Mouse (Mus musculus) limb, embryonic 11.5 days (tissue): ENCODE results near the gene Spsb4. TPM values are rescaled to one million over a fixed set of nuclear protein-coding genes. Genes with fewer than 3 reads are reported as not detected.

Experiments used
- ATAC-seq: fragments of 200-750 bp; cut with Nextera tagmentation; 2 replicates; pipeline ENCODE4 v1.8.0; 2017; ENCODE audit warnings: low read depth; ENCODE audit not compliant: insufficient number of reproducible peaks, low FRiP score, low TSS enrichment
- DNase-seq: peaks from one replicate; pipeline ENCODE4 v3.0.0-alpha.2; 2015; ENCODE audit warnings: low spot score
- H3K27ac ChIP-seq: fragments of 300-500 bp; sonication (generic); replicated peaks from 2 replicates; pipeline ENCODE4 v1.5.1; 2014; ENCODE audit warnings: low read depth, mild to moderate bottlenecking, low read length
- H3K27me3 ChIP-seq: fragments of 300-500 bp; sonication (generic); 2 replicates; pipeline ENCODE4 v1.6.1; 2014; ENCODE audit warnings: mild to moderate bottlenecking, low read length, mixed read lengths; ENCODE audit not compliant: control insufficient read depth, insufficient read depth
- H3K36me3 ChIP-seq: fragments of 300-500 bp; sonication (generic); 2 replicates; pipeline ENCODE4 v1.6.1; 2014; ENCODE audit warnings: mild to moderate bottlenecking, low read length, moderate library complexity, mixed read lengths; ENCODE audit not compliant: control insufficient read depth, insufficient read depth
- H3K4me1 ChIP-seq: fragments of 300-500 bp; sonication (generic); 2 replicates; pipeline ENCODE4 v1.6.1; 2014; ENCODE audit warnings: low read length, mixed read lengths; ENCODE audit not compliant: control insufficient read depth, insufficient read depth
- H3K4me2 ChIP-seq: fragments of 300-500 bp; sonication (generic); 2 replicates; pipeline ENCODE4 v1.6.1; 2014; ENCODE audit warnings: low read depth, mild to moderate bottlenecking, moderate library complexity; ENCODE audit not compliant: severe bottlenecking
- H3K4me3 ChIP-seq: fragments of 300-500 bp; sonication (generic); 2 replicates; pipeline ENCODE4 v1.5.1; 2014; ENCODE audit warnings: low read depth, low read length
- H3K9ac ChIP-seq: fragments of 300-500 bp; sonication (generic); 2 replicates; pipeline ENCODE4 v1.6.1; 2014; ENCODE audit warnings: mild to moderate bottlenecking, low read length
- H3K9me3 ChIP-seq: fragments of 300-500 bp; sonication (generic); 2 replicates; pipeline ENCODE4 v1.6.1; 2016; ENCODE audit warnings: low read length; ENCODE audit not compliant: control insufficient read depth
- WGBS: fragments of 180-500 bp; shearing (Covaris S2); extraction: QIAGEN DNeasy Blood & Tissue Kit; methylation state at CpG from one replicate; pipeline ENCODE4 v1.1.7; 2014; 5-methylcytosine and 5-hydroxymethylcytosine counted together
- polyA plus RNA-seq: library from polyadenylated mRNA; unstranded; fragments of >200 nt; fragmentation: Nextera tagmentation; extraction: Ambion mirVana; gene quantifications from 2 replicates; pipeline ENCODE4 v1.2.1, GENCODE M21; 2014

Gene Spsb4
- polyA plus RNA-seq: 44.5 and 45.8 TPM in 2 replicates

GRCm38 (mm10) chr9:97018677-97019147, at the start of gene Spsb4:
Spsb4 (minus strand) TSS chr9:97018843.
- H3K9ac ChIP-seq: peak within 1 kb of the TSS; percentile 80
- ATAC-seq (peak; percentile 91), DNase-seq (peak; percentile 94)
- H3K9me3 ChIP-seq: no peaks in the 10 kb centered on the region
- H3K27ac ChIP-seq: peak within 1 kb of the TSS; percentile 86
- peaks cover 11% of the 10 kb centered on the region for H3K4me1 ChIP-seq
- under 1% methylated on average over 47 of the region's 47 CpGs for WGBS
- H3K4me2 ChIP-seq: peak within 1 kb of the TSS; percentile 85
- H3K4me3 ChIP-seq: peak within 1 kb of the TSS; percentile 58
- no peaks in the 10 kb centered on the region for H3K36me3 ChIP-seq
- peaks cover 4% of the 10 kb centered on the region; the same call in 1 of the 2 replicates for H3K27me3 ChIP-seq

GRCm38 (mm10) chr9:97067761-97068160, 49.1 kb upstream of the Spsb4 start:
- Histone ChIP-seq H3K9me3 (no peaks in the 10 kb centered on the region), H3K36me3 (no peaks in the 10 kb centered on the region), H3K4me2 (no peak overlapping the region), H3K4me1 (peaks cover 2% of the 10 kb centered on the region; the same call in 1 of the 2 replicates), H3K27ac (no peak overlapping the region), H3K4me3 (no peak overlapping the region), H3K27me3 (no peaks in the 10 kb centered on the region), H3K9ac (no peak overlapping the region)
- 88% methylated on average over 6 of the region's 6 CpGs for WGBS
- DNase-seq (no peak), ATAC-seq (no peak)

DNA sequence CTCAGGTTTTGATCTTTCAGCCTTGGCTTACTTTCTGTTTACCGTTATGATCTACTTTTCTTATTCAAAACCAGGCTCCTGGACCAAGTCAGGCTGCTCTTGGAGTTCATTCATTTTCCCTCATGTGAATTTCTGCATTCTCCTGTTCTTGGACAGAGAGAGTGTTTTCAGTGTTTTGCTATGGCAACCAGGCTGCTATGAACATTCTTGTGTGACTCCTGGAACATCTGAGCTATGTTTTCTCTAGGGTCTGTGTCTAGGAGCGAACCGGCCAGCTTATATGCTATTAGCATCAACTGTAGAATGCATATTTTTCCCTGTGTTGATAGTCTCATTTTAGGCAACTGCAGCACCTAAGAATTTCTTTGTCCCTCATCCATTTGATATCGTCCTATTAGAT, 47.2 kb upstream of the Spsb4 start:
- peaks cover 5% of the 10 kb centered on the region for H3K4me1 ChIP-seq
- H3K9me3 ChIP-seq: no peaks in the 10 kb centered on the region
- no peaks in the 10 kb centered on the region for H3K36me3 ChIP-seq
- H3K9ac ChIP-seq: no peak overlapping the region
- H3K4me2 ChIP-seq: no peak overlapping the region
- no peak for ATAC-seq
- H3K27me3 ChIP-seq: no peaks in the 10 kb centered on the region
- no peak overlapping the region for H3K4me3 ChIP-seq
- H3K27ac ChIP-seq: no peak overlapping the region
- DNase-seq: no peak
- WGBS: 91% methylated on average over 4 of the region's 4 CpGs

DNA sequence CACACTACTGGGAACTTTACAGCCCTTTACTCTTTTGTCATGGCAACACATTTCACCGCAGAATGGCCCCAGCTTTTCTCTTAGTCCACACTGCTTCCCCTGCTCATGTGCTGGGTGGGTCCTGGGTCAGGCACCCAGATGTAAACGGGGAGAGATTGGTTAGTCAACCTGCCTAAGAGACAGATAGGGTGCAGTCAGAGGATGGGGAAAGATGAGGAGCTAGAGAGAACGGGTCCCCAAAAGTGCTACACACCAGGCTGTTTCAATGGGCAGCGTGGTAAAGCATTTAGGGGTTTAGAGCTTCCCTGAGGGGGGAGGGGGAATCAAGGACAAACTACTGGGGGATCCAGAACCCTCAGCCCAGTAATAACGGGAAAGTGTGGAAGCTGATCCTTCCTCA, 46.6 kb upstream of the Spsb4 start:
- no peaks in the 10 kb centered on the region for H3K36me3 ChIP-seq
- H3K27me3 ChIP-seq: no peaks in the 10 kb centered on the region
- no peak for DNase-seq
- no peak for ATAC-seq
- no peaks in the 10 kb centered on the region for H3K9me3 ChIP-seq
- peaks cover 9% of the 10 kb centered on the region for H3K4me1 ChIP-seq
- no peak overlapping the region for H3K9ac ChIP-seq
- H3K4me2 ChIP-seq: no peak overlapping the region
- no peak overlapping the region for H3K4me3 ChIP-seq
- 61% methylated on average over 5 of the region's 5 CpGs for WGBS
- no peak overlapping the region for H3K27ac ChIP-seq

- H3K27ac ChIP-seq: no peak overlapping the region
- no peaks in the 10 kb centered on the region for H3K9me3 ChIP-seq
- H3K4me3 ChIP-seq: no peak overlapping the region
- no peak for ATAC-seq
- H3K36me3 ChIP-seq: no peaks in the 10 kb centered on the region
- no peak overlapping the region for H3K4me2 ChIP-seq
- no peak overlapping the region for H3K9ac ChIP-seq
- WGBS: 69% methylated on average over 1 of the region's 1 CpGs
- H3K27me3 ChIP-seq: no peaks in the 10 kb centered on the region
- DNase-seq: no peak
- peaks cover 9% of the 10 kb centered on the region for H3K4me1 ChIP-seq
Observed at GRCm38 (mm10) chr9:97064161-97064560, 45.5 kb upstream of the Spsb4 start.

GRCm38 (mm10) chr9:97061696-97062095, 43.1 kb upstream of the Spsb4 start:
- ATAC-seq: no peak
- 96% methylated on average over 9 of the region's 9 CpGs for WGBS

DNA sequence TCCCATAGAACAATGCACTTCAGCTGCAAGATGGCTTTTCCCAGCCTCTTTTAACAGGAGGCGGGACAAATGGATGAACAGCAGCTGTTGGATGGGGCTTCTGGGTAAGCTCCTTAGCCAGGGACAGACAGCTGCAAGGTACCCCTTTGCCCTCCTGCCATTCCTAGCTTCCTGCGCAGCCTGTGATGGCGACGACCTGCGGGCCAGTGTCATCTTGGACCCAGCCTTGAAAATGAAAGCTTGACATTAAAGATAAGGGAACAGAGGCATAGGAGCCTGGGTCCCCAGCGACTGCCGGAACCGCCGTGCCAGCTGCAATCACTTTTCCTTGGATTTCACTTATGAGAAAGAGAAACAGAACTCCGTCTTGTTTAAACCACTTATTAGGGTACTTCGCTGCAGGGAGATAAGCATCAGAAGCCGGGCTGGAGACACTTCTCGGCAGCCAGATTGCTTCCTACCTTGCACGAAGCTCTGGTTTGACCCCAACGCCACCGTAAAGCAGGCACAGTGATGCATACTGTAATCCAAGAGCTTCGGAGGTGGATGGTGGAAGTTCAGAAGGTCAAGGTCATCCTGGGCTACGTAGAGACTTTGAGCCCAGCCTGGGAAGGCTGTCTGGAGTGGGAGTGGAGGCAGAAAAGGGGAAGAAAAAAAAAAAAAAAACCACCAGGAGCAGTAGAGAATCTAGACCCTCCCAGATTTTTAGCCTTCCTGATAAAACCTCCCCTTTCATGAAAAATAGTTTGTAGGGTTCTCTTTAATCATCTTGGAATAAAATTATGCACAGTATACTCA, 38.1 kb upstream of the Spsb4 start:
- Histone ChIP-seq H3K27ac (no peak overlapping the region), H3K36me3 (no peaks in the 10 kb centered on the region), H3K27me3 (no peaks in the 10 kb centered on the region), H3K9me3 (no peaks in the 10 kb centered on the region), H3K9ac (no peak overlapping the region), H3K4me1 (peaks cover 9% of the 10 kb centered on the region; the same call in 1 of the 2 replicates), H3K4me3 (no peak overlapping the region), H3K4me2 (no peak overlapping the region)
- DNase-seq: no peak
- 43% methylated on average over 18 of the region's 18 CpGs for whole genome bisulfite sequencing
- 0 out of 2 replicates have a peak, but pooled peaks have one; percentile 17 for ATAC-seq

More at GRCm38 (mm10) chr9:97061696-97062095, 43.1 kb upstream of the Spsb4 start:
- Histone ChIP-seq H3K27ac (no peak overlapping the region), H3K36me3 (no peaks in the 10 kb centered on the region), H3K4me3 (no peak overlapping the region), H3K9ac (no peak overlapping the region), H3K9me3 (no peaks in the 10 kb centered on the region), H3K4me1 (peaks cover 11% of the 10 kb centered on the region), H3K27me3 (no peaks in the 10 kb centered on the region), H3K4me2 (no peak overlapping the region)
- DNase-seq: no peak

GRCm38 (mm10) chr9:97055906-97056305, 37.3 kb upstream of the Spsb4 start:
- 75% methylated on average over 14 of the region's 14 CpGs for WGBS
- DNase-seq (no peak), ATAC-seq (no peak)
- Histone ChIP-seq H3K4me1 (peaks cover 6% of the 10 kb centered on the region; the same call in 1 of the 2 replicates), H3K27me3 (no peaks in the 10 kb centered on the region), H3K36me3 (no peaks in the 10 kb centered on the region), H3K4me2 (no peak overlapping the region), H3K27ac (no peak overlapping the region), H3K9me3 (no peaks in the 10 kb centered on the region), H3K4me3 (no peak overlapping the region), H3K9ac (no peak overlapping the region)
